Mouse (Mus musculus) layer of hippocampus, postnatal 14 days (tissue): Measurements from ENCODE around the gene Agbl1. TPM values are rescaled to one million over a fixed set of nuclear protein-coding genes. Genes with fewer than 3 reads are reported as not detected.
A peak's percentile ranks its signal among the peaks of the same experiment; 100 is the strongest.
"Not testable (repeated sequence)": the region's sequence is repeated elsewhere in the genome, so short reads cannot be mapped to it uniquely, and the experiment has no call there.

ENCODE experiments used
- DNase-seq, 2 experiments: peaks; one replicate each; pipeline ENCODE4 v3.0.0; 2021 to 2022; ENCODE audit warnings: low spot score in 2 of 2, mixed read lengths in 1 of 2
- long read RNA-seq, 2 experiments: library from polyadenylated mRNA; stranded (forward); transcript quantifications; one replicate each; pipeline ENCODE4 v2.0.0; 2021
- total RNA-seq, 2 experiments: library from RNA; stranded (reverse); gene quantifications; 2 replicates each; pipeline ENCODE4 v1.2.3; 2021

Gene Agbl1
- under 1 TPM; 0.25 to 0.26 TPM for total RNA-seq
- long read RNA-seq, experiment 1 = 0 reads
- long read RNA-seq, experiment 2 = 0 reads

- DNase-seq = no peak
Measured at GRCm38 (mm10) chr7:76229311-76229937, at the start of gene Agbl1. Gene Agbl1, plus strand, starts transcription at chr7:76229887.

GRCm38 (mm10) chr7:76185005-76185658, 44.6 kb upstream of the Agbl1 start:
- DNase-seq = peak; percentile 29 to 78

GRCm38 (mm10) chr7:76185681-76186121, 44.0 kb upstream of the Agbl1 start:
- DNase-seq = peak in 1 of 2 experiments; percentile 14

DNA sequence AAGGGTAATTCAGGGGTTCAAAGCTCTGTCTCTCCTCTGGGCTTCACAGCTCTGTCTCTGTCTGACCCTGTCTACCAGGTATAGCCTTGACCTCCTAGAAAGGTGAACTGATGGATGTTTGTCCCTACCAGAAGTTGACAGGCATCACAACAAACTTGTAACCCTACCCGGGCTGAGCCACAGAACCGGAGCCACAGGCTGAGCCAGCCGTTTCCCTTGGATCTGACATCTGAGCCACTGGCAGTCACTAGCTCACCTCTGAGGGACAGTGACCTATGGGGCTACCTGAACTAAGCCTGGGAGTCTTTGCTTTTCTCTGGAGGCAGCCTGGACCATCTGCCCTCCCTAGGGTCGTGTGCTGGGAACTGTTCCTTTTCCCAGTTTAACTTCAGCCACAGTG, 11.1 kb upstream of the Agbl1 start:
- no peak for DNase-seq

DNA sequence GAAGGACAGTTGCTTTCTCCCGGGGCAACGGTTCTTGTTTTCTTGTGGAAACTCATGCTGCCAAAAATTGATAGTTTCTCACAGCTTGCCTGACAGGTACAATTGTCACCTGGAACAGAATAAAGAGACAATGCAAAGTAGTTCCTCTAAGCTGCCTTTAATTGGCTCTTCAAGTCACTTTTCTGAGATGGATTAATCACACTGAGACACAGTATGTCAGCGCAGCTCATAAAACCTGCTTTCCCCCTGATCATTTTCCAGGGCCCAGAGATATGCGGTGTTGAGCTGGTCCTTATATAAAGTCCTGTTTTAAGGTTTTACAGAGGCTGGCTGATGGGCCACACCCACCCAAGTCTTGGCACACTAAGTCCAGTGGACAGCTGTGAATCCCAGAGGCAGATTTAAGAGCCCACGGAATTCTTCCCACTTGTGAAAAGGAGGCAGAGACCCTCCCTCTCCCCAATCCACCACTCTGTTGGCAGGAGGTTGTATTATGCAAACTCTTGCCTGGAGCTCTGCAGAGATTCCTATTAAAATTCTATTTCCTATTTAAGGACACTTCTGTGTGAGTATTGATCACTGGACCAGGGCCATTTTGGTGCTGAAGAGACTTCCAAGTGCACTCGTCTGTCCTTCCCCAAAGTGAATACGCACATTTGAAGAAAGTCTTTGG, 9.8 kb upstream of the Agbl1 start:
- no peak for DNase-seq

- DNase-seq = no peak
Measured at GRCm38 (mm10) chr7:76222691-76223090, 7.0 kb upstream of the Agbl1 start.

- DNase-seq = no peak
Measured at GRCm38 (mm10) chr7:76228881-76229280, 806 bp upstream of the Agbl1 start.

DNA sequence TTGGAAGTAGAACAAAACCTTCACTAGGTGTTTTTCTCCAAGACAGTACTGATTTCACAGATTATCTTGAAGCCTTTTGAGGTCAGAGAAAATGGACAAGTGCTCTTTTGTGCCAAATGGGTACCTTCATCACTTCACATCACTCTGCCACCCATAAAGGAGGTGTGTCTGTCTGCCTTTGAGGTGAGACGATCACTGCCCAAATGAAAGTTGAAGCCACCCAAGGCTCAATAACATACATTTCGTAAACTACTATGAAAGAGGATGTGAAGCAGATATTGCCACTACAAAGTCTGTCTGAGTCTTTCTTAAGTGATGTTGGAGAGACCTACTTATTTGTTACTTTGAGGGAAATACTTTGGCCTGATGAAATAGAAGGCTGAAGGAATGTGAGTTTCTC, 4.6 kb downstream of the Agbl1 start:
- DNase-seq = no peak

DNA sequence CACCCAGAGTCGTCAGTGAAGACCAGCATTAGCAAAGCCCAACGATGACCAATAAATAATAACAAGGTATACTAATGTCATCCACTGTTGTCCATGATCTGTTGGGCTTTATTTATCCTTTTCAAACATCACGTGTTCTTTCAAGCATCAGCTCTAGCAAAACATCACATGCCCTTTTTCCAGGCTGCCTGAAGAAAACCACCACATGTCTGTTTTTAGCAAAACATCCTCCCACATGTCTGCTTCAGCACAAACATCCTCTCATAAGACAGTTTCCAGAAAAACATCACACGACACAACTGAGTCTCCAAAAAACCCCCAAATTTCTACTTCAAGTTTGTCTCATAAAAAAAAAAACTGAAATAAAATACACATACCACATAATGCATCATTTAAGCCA, 7.8 kb downstream of the Agbl1 start:
- no peak for DNase-seq

- DNase-seq = not testable (repeated sequence)
Measured at GRCm38 (mm10) chr7:76244839-76245238, 15.2 kb downstream of the Agbl1 start.

GRCm38 (mm10) chr7:76275061-76275460, 45.4 kb downstream of the Agbl1 start:
- DNase-seq = no peak

DNA sequence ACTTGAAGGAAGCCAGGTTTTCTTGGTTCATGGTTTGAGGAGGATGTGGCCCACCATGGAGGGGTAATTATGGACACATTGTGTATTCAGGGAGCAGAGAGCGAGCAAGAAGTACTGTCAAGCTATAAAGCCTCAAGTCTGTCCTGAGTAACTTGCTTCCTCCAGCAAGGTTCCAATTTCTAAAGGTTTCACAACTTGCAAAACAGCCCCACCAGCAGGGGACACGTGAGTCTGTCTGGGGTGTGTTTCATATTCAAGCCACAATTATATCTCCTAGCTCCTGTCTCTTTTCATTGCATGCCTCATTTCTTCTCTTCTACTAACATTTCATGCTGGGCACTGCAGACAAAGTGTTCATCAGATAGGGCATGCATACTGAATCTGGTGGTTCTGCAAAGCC, 53.1 kb downstream of the Agbl1 start:
- no peak for DNase-seq

- DNase-seq = peak; percentile 21 to 43
Measured at GRCm38 (mm10) chr7:76287531-76287930, 57.8 kb downstream of the Agbl1 start.

GRCm38 (mm10) chr7:76321866-76322553, 92.3 kb downstream of the Agbl1 start:
- no peak for DNase-seq

DNA sequence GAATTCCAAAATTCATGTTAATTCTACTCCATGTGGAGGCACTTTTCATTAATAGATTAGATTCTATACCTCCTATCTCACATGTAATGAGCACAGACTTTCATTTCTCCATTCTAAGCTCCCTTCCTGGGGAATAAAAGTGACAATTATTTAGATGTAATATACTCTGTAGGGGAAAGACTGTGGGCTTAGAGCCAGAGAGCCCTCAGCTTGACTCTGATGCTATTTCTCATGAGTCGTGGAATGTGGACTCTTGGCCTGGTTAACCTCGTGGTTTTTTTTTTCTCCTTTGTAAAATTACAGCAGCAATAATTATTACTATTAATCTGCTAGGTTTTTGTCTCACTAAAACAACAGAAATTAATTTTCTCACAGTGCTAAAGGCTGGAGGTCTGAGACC, 96.4 kb downstream of the Agbl1 start:
- DNase-seq = no peak

DNA sequence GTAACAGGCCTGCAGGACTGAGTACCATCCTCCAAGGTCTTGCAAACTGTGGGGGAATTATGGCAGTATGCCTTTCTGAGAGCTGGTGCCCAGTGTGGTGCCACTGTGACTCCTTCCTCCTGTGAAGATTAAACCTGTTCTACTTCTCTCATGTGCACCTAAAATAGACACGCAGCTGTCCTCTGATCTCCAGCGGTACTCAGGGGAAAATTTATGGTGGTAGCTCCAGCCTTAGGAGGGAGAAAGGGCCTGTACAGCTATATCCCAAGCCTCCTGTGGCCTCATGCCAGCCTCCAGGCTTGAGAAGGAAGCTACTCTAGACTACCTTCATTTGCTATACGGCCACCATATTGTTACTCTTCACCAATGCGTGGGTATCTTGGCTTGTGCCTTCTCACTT, 109.6 kb downstream of the Agbl1 start:
- no peak for DNase-seq

DNA sequence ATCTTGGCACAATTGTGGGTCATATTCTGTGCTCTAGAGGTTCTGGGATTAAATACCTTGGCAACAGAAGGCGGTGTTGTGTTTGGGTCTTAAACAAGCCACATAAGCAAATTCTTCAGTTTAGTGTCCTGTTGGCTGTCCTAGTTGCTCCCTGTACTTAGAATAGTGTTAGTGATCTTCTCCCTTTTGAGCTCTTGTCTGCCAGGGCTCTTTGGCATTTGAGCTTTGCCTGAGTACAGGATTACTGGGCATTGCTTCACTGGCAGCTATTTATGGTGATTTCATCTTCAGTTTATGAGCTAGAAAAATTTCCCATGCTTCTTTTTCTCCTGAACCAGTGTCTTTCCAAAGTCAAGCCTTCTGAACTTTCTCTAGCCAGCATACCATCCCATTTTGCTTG, 111.9 kb downstream of the Agbl1 start:
- DNase-seq = no peak

DNA sequence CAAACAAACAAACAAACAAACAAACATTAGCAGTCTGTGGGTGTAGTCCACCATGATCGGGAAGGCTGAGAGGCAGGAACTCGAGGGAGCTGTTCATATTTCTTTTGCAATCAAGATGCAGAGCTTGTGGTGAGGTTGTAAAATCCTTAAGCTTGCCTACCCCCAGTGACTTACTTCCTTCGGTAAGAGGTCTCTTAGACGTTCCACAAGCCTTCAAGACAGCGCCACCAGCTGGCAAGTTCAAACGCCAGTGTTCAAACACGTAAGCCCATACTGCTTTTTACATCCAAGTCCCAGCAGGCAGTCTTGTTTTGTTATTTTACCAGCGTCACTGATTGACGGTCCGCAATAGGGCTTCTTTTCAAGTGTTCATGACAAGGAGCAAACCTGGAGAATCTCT, 123.8 kb downstream of the Agbl1 start:
- no peak for DNase-seq

GRCm38 (mm10) chr7:76354510-76354909, 124.8 kb downstream of the Agbl1 start:
- peak; percentile 23 to 67 for DNase-seq

- DNase-seq = no peak
Measured at GRCm38 (mm10) chr7:76371269-76371668, 141.6 kb downstream of the Agbl1 start.

GRCm38 (mm10) chr7:76379493-76379892, 149.8 kb downstream of the Agbl1 start:
- DNase-seq = peak; percentile 29 to 66

DNA sequence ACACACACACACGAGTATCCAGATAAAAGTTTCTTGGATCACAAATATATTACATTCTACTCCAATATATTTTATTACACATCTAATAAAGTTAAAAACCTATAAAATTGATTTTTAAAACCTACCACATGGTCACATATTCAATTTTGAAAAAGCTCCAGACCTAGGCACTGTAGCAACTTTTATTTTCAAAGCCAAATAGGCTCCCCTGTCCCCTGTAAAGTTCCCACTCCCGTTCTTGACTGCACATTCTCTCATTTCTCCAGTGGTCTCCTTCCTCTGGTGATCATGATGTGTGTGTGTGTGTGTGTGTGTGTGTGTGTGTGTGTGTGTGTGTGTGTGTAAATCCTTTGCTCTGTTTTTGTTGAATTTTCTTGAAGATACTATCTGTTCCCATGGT, 152.3 kb downstream of the Agbl1 start:
- no peak for DNase-seq
